Mouse (Mus musculus) midbrain, embryonic 14.5 days (tissue): ENCODE measurements around the gene Rai1. TPM values are rescaled to one million over a fixed set of nuclear protein-coding genes. Genes with fewer than 3 reads are reported as not detected.

Source experiments
- ATAC-seq: fragments of 200-750 bp; cut with Nextera tagmentation; 2 replicates; pipeline ENCODE4 v1.8.0; 2017; ENCODE audit warnings: moderate number of reproducible peaks, moderate library complexity; ENCODE audit not compliant: low FRiP score, low TSS enrichment
- DNase-seq: peaks from one replicate; pipeline ENCODE4 v3.0.0-alpha.2; 2015
- H3K27ac ChIP-seq: fragments of 300-500 bp; sonication (generic); replicated peaks from 2 replicates; pipeline ENCODE4 v1.5.1; 2014; ENCODE audit warnings: mild to moderate bottlenecking, low read depth, low read length, moderate library complexity
- H3K27me3 ChIP-seq: fragments of 300-500 bp; sonication (generic); 2 replicates; pipeline ENCODE4 v1.6.1; 2014; ENCODE audit warnings: low read length, control low read depth, mixed read lengths; ENCODE audit not compliant: control insufficient read depth, insufficient read depth
- H3K36me3 ChIP-seq: fragments of 300-500 bp; sonication (generic); 2 replicates; pipeline ENCODE4 v1.6.1; 2014; ENCODE audit warnings: low read length, control low read depth; ENCODE audit not compliant: control insufficient read depth, insufficient read depth
- H3K4me1 ChIP-seq: fragments of 300-500 bp; sonication (generic); 2 replicates; pipeline ENCODE4 v1.6.1; 2014; ENCODE audit warnings: mild to moderate bottlenecking, antibody characterized with exemption, low read length, control low read depth; ENCODE audit not compliant: control insufficient read depth, insufficient read depth
- H3K4me2 ChIP-seq: fragments of 300-500 bp; sonication (generic); 2 replicates; pipeline ENCODE4 v1.6.1; 2014; ENCODE audit warnings: mild to moderate bottlenecking, low read length, moderate library complexity
- H3K4me3 ChIP-seq: fragments of 300-500 bp; sonication (generic); replicated peaks from 2 replicates; pipeline ENCODE4 v1.5.1; 2014; ENCODE audit warnings: low read depth, low read length
- H3K9ac ChIP-seq: fragments of 300-500 bp; sonication (generic); replicated peaks from 2 replicates; pipeline ENCODE4 v1.6.1; 2014; ENCODE audit warnings: mild to moderate bottlenecking, low read length, moderate library complexity
- H3K9me3 ChIP-seq: fragments of 300-500 bp; sonication (generic); 2 replicates; pipeline ENCODE4 v1.6.1; 2016; ENCODE audit warnings: low read length, control low read depth, mixed read lengths; ENCODE audit not compliant: control insufficient read depth
- WGBS: fragments of 180-500 bp; shearing (Covaris S2); extraction: QIAGEN DNeasy Blood & Tissue Kit; methylation state at CpG from one replicate; pipeline ENCODE4 v1.1.7; 2014; 5-methylcytosine and 5-hydroxymethylcytosine counted together
- polyA plus RNA-seq: library from polyadenylated mRNA; unstranded; fragments of >200 nt; fragmentation: Nextera tagmentation; extraction: Ambion mirVana; gene quantifications from 2 replicates; pipeline ENCODE4 v1.2.1, GENCODE M21; 2014

Gene Rai1
- polyA plus RNA-seq, 1 experiment from 2014 or later, result 37.7 TPM

GRCm38 (mm10) chr11:60211152-60211551, 106.3 kb downstream of the Rai1 start:
- Histone ChIP-seq H3K9me3 (no peaks in the 10 kb centered on the region), H3K9ac (peak overlapping the region; percentile 32; the same call in 1 of the 2 replicates), H3K4me3 (peak overlapping the region; percentile 35; the same call in 1 of the 2 replicates), H3K36me3 (peaks cover 7% of the 10 kb centered on the region), H3K4me2 (no peak overlapping the region), H3K27ac (0 out of 2 replicates have a peak overlapping the region, but pooled peaks have one; percentile 8), H3K4me1 (peaks cover 36% of the 10 kb centered on the region), H3K27me3 (no peaks in the 10 kb centered on the region)
- 60% methylated on average over 3 of the region's 3 CpGs for WGBS
- no peak for DNase-seq
- no peak for ATAC-seq

- no peak for ATAC-seq
Observed at GRCm38 (mm10) chr11:60211761-60212160, 106.9 kb downstream of the Rai1 start.

GRCm38 (mm10) chr11:60213266-60213665, 108.5 kb downstream of the Rai1 start:
- H3K4me3 ChIP-seq, result no peak overlapping the region
- WGBS, result 70% methylated on average over 6 of the region's 6 CpGs

More at GRCm38 (mm10) chr11:60211761-60212160, 106.9 kb downstream of the Rai1 start:
- Histone ChIP-seq H3K4me2 (no peak overlapping the region), H3K9ac (no peak overlapping the region), H3K4me3 (no peak overlapping the region), H3K36me3 (0 out of 2 replicates have a peak, but pooled peaks cover under 1% of the 10 kb centered on the region), H3K27ac (no peak overlapping the region), H3K4me1 (peaks cover 34% of the 10 kb centered on the region), H3K9me3 (no peaks in the 10 kb centered on the region), H3K27me3 (no peaks in the 10 kb centered on the region)
- no peak for DNase-seq
- WGBS, result 57% methylated on average over 12 of the region's 12 CpGs

GRCm38 (mm10) chr11:60216671-60217070, 111.9 kb downstream of the Rai1 start:
- 89% methylated on average over 1 of the region's 1 CpGs for WGBS
- H3K4me1 ChIP-seq, result peaks cover 3% of the 10 kb centered on the region; the same call in 1 of the 2 replicates

More at GRCm38 (mm10) chr11:60213266-60213665, 108.5 kb downstream of the Rai1 start:
- DNase-seq (no peak), ATAC-seq (no peak)
- Histone ChIP-seq H3K27me3 (no peaks in the 10 kb centered on the region), H3K27ac (no peak overlapping the region), H3K9ac (no peak overlapping the region), H3K4me1 (peaks cover 28% of the 10 kb centered on the region), H3K9me3 (no peaks in the 10 kb centered on the region), H3K4me2 (no peak overlapping the region), H3K36me3 (no peaks in the 10 kb centered on the region)

GRCm38 (mm10) chr11:60217467-60217866, 112.7 kb downstream of the Rai1 start:
- H3K9me3 ChIP-seq, result no peaks in the 10 kb centered on the region
- DNase-seq, result no peak
- no peak overlapping the region for H3K27ac ChIP-seq
- 93% methylated on average over 7 of the region's 7 CpGs for WGBS
- ATAC-seq, result no peak
- H3K4me3 ChIP-seq, result no peak overlapping the region
- no peaks in the 10 kb centered on the region for H3K36me3 ChIP-seq
- no peak overlapping the region for H3K4me2 ChIP-seq
- H3K4me1 ChIP-seq, result peaks cover 4% of the 10 kb centered on the region; the same call in 1 of the 2 replicates
- no peaks in the 10 kb centered on the region for H3K27me3 ChIP-seq
- no peak overlapping the region for H3K9ac ChIP-seq

More at GRCm38 (mm10) chr11:60216671-60217070, 111.9 kb downstream of the Rai1 start:
- no peak overlapping the region for H3K4me2 ChIP-seq
- no peak overlapping the region for H3K9ac ChIP-seq
- H3K27me3 ChIP-seq, result no peaks in the 10 kb centered on the region
- no peaks in the 10 kb centered on the region for H3K9me3 ChIP-seq
- no peak for DNase-seq
- no peak overlapping the region for H3K4me3 ChIP-seq
- no peak for ATAC-seq
- H3K27ac ChIP-seq, result no peak overlapping the region
- H3K36me3 ChIP-seq, result no peaks in the 10 kb centered on the region

GRCm38 (mm10) chr11:60219609-60220008, 114.8 kb downstream of the Rai1 start:
- ATAC-seq (no peak), DNase-seq (no peak)
- 49% methylated on average over 8 of the region's 8 CpGs for WGBS
- peaks cover 10% of the 10 kb centered on the region for H3K4me1 ChIP-seq
- no peak overlapping the region for H3K27ac ChIP-seq
- H3K36me3 ChIP-seq, result no peaks in the 10 kb centered on the region
- H3K9me3 ChIP-seq, result no peaks in the 10 kb centered on the region
- H3K9ac ChIP-seq, result peak overlapping the region; percentile 57
- H3K4me3 ChIP-seq, result peak overlapping the region; percentile 58
- peak overlapping the region; percentile 68 for H3K4me2 ChIP-seq
- no peaks in the 10 kb centered on the region for H3K27me3 ChIP-seq

GRCm38 (mm10) chr11:60220291-60220804, 115.5 kb downstream of the Rai1 start:
- ATAC-seq (peak; percentile 65), DNase-seq (peak; percentile 92)
- Histone ChIP-seq H3K4me1 (peaks cover 10% of the 10 kb centered on the region), H3K4me3 (peak overlapping the region; percentile 58), H3K27ac (0 out of 2 replicates have a peak overlapping the region, but pooled peaks have one; percentile 13), H3K27me3 (no peaks in the 10 kb centered on the region), H3K9me3 (no peaks in the 10 kb centered on the region), H3K9ac (peak overlapping the region; percentile 57), H3K4me2 (peak overlapping the region; percentile 68), H3K36me3 (no peaks in the 10 kb centered on the region)
- WGBS, result under 1% methylated on average over 46 of the region's 46 CpGs

GRCm38 (mm10) chr11:60221425-60221824, 116.6 kb downstream of the Rai1 start:
- Histone ChIP-seq H3K36me3 (no peaks in the 10 kb centered on the region), H3K4me2 (no peak overlapping the region), H3K4me1 (peaks cover 10% of the 10 kb centered on the region), H3K9me3 (no peaks in the 10 kb centered on the region), H3K27ac (no peak overlapping the region), H3K27me3 (no peaks in the 10 kb centered on the region), H3K4me3 (no peak overlapping the region), H3K9ac (no peak overlapping the region)
- DNase-seq (no peak), ATAC-seq (no peak)
- 92% methylated on average over 6 of the region's 6 CpGs for WGBS

- no peak overlapping the region for H3K9ac ChIP-seq
- H3K4me2 ChIP-seq, result peak overlapping the region; percentile 56
- H3K9me3 ChIP-seq, result no peaks in the 10 kb centered on the region
- ATAC-seq, result no peak
- 57% methylated on average over 3 of the region's 3 CpGs for WGBS
- peaks cover 10% of the 10 kb centered on the region for H3K4me1 ChIP-seq
- H3K4me3 ChIP-seq, result no peak overlapping the region
- no peaks in the 10 kb centered on the region for H3K27me3 ChIP-seq
- H3K36me3 ChIP-seq, result no peaks in the 10 kb centered on the region
- DNase-seq, result no peak
- H3K27ac ChIP-seq, result no peak overlapping the region
Observed at GRCm38 (mm10) chr11:60222085-60222468, 117.3 kb downstream of the Rai1 start.
